Mouse (Mus musculus) E14TG2a.4 (cell line): ENCODE measurements at regions not wholly inside any gene's neighbourhood (a gene's known extent, or its start where the extent isn't known, plus 50 kb on each side); places are given as distances from the start of the nearest gene placed in this dataset.
A peak's percentile ranks its signal among the peaks of the same experiment; 100 is the strongest.
"Not testable (repeated sequence)": the region's sequence is repeated elsewhere in the genome, so short reads cannot be mapped to it uniquely, and the experiment has no call there.

Experiments
- CTCF ChIP-seq: conservative IDR thresholded peaks from 2 replicates; pipeline ENCODE4 v1.5.1; 2014; ENCODE audit warnings: low read length
- NANOG ChIP-seq: IDR thresholded peaks from 2 replicates; pipeline ENCODE4 v1.6.1; 2014; ENCODE audit warnings: borderline replicate concordance, low read length, mixed read lengths
- POU5F1 ChIP-seq: IDR thresholded peaks from 2 replicates; pipeline ENCODE4 v1.6.1; 2014; ENCODE audit warnings: low read length, borderline replicate concordance

DNA sequence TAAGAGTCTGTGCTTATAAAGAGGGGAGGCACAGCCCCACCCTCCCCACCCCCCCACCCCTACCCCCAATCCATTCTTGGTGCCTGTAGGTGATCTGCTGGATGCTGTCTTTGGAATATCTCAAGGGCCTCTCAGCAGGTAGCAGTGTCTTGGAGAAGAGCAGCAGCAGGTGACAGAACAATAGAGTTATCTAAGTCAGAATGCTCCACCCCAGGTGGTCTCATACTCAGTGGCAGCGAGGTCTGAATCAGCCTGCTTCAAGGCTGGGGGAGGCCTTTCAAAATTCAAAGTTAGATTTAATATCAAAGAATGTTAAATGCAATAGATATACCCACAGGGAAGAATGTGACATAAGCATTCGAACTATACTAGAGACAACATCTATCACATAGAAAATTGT, 90.6 kb upstream of the Akr1e1 start:
- TF ChIP-seq CTCF, POU5F1: not testable (repeated sequence)
- TF ChIP-seq NANOG, result peak; percentile 81
